Mouse (Mus musculus) spleen, postnatal 4 days (tissue): ENCODE measurements at regions not wholly inside any gene's neighbourhood (a gene's known extent, or its start where the extent isn't known, plus 50 kb on each side); places are given as distances from the start of the nearest gene placed in this dataset.
"Not testable (repeated sequence)": the region's sequence is repeated elsewhere in the genome, so short reads cannot be mapped to it uniquely, and the experiment has no call there.

Experiments used
- DNase-seq, 2 experiments: peaks; one replicate each; pipeline ENCODE4 v3.0.0; 2022; ENCODE audit warnings: low spot score in 2 of 2

DNA sequence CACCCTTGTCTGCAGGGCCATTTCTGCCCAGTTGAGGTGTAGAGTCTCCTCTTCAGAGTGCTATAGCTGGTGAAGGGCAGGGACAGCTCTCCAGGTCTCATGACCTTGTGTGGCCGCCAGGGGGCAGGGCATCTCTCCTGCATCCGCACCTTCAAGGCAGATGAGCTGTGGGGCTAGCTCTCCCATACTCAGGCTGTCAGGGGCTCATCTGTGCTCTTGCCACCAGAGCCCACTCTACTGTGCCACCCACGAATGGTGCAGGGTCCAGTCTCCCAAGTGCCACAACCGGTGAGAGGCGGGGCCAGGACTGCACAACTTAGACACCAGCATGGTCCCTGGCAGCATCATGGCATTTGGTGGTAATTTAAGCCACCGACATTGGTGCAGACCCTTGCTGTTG lies 111.3 kb downstream of the Syt10 start:
- peak in 1 of 2 experiments; percentile 64 for DNase-seq

DNA sequence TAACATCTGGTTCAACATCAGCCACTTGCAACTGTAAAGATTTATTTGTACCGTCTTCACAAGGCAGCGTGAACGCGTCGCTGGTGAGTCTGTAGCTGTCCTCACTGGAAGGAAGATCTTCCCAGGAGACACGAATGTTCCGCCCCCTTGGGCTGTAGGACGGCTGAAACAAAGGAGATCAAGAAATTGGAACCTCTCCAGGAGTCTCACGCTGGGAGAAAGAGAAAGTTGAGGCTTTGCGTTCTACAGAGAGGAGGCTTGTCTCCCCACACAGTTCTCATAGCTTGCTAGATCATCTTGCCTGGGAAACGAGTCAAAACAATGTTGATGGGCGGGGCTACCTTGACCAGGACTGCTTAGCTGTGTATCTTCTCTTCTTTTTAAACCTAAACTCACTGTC lies 117.3 kb downstream of the Syt10 start:
- no peak for DNase-seq

DNA sequence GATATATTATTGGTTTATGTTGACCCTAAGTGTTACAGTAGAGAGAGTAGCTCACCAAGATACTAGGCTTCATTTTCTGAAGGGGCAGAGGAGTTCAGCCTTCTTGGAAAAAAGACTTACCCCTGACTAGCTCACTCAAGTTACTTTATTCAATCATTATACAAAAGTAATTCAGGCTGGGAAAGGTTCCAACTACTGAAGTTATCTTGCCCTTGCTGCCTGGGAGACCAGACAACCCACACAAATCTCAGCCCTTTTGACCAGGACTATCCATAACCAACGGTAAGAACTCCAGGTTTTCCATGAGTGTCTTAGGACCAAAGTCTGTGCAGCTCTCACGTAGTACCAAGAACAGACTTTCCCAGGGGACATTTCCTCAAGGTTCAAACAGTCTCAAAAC lies 105.5 kb upstream of the Rabl2 start:
- no peak for DNase-seq

DNA sequence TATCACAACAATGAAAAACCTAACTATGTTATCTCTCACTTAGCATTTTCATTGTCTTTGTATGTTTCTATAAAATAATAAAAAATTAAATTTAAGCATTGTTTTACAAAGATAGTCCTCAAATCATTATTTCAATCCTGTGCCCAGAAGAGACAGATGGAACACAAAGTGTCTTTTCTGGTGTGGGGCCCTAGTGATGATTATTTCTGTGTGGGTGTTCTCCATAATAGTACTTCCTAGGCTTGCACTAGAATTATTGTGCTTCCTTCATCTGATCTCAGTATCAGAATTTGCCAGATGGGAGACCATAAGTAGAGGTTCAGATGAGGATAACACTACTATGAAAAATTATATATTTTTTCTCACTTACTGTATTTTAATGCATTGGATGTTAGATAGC lies 84.6 kb upstream of the Rabl2 start:
- no peak for DNase-seq

DNA sequence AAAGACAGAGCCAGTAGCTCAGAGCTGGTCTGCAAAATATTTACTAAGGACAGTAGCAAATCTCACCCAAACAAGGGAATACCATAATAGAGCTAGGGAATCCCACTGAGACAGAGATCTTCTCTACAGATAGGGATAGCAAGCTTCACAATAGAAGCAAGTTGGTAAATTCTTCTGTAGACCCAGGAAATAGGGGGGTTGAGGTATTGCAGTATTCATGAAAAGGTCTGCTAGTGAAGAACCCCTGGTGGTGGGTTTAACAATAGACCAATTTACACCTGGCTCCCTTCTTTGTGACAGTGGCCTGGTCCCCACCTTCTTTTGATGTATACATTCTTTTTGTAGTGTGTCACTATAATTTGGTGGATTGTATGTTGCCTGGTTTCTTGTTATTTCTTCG lies 64.8 kb upstream of the Rabl2 start:
- not testable (repeated sequence) for DNase-seq
